10 mouse cellular contexts compared by ENCODE assay signal in genomic region chrX:103694381-103694780, GRCm38 (mm10).
DNase-seq lines count a peak whose midpoint lies in the region; ATAC-seq and TF ChIP-seq lines count a peak whose summit lies in the region.
"Had no signal": no experiment of that assay in that cellular context is flagged by ENCODE, and none has a peak within 500 bp of the region (broad histone marks: within the 10 kb centered on the region; RNA-seq: fewer than 3 reads in every experiment).

No protein-coding gene starts in this region.

- in situ Hi-C loops in ES-E14 (cut with MboI; ENCODE audit: low sequenced_read_pairs in 2 of 2, unreplicated experiment in 2 of 2), result no loop called here

- intact Hi-C loops in heart, postnatal 14 days (cut with DNase I), result no loop called here

- no peak for DNase-seq in heart, postnatal 14 days
- no peak for DNase-seq in ES-E14 (ENCODE audit: low read depth, low spot score)
- no peak for DNase-seq in hindbrain, embryonic 11.5 days (ENCODE audit: low spot score)
- no peak for DNase-seq in frontal cortex, adult 2 months (ENCODE audit: extremely low spot score in 1 of 2, low spot score in 1 of 2)
- DNase-seq in lung, postnatal 0 days (ENCODE audit: low spot score), result no peak
- DNase-seq in frontal cortex, postnatal 14 days (ENCODE audit: low spot score in 2 of 2), result no peak
- DNase-seq: kidney, adult 11 months; thymus, postnatal 14 days had no signal

- H3K9ac ChIP-seq in heart, embryonic 11.5 days (ENCODE audit: low read depth, low read length), result no peak overlapping the region
- H3K9ac ChIP-seq in ES-E14 (ENCODE audit: insufficient read depth, low read depth, low read length, poor library complexity, severe bottlenecking), result no peak overlapping the region
- no peak overlapping the region for H3K9ac ChIP-seq in hindbrain, embryonic 11.5 days (ENCODE audit: low read depth, low read length)
- H3K9ac ChIP-seq in liver, embryonic 16.5 days (ENCODE audit: low read depth, low read length), result no peak overlapping the region
- no peak overlapping the region for H3K9ac ChIP-seq in lung, postnatal 0 days (replicated peaks; ENCODE audit: low read depth)

- peak overlapping the region; percentile 71 for H3K4me2 ChIP-seq in heart, embryonic 11.5 days
- H3K4me2 ChIP-seq in hindbrain, embryonic 11.5 days (replicated peaks; ENCODE audit: low read depth, low read length), result peak overlapping the region; percentile 73; the same call in 1 of the 2 replicates
- peak overlapping the region; percentile 62; the same call in 1 of the 2 replicates for H3K4me2 ChIP-seq in liver, embryonic 16.5 days (ENCODE audit: low read depth, low read length)
- no peak overlapping the region for H3K4me2 ChIP-seq in lung, postnatal 0 days (replicated peaks; ENCODE audit: low read depth, low read length)

- ATAC-seq in heart, embryonic 11.5 days (replicated peaks; ENCODE audit: insufficient number of reproducible peaks, low FRiP score, low TSS enrichment), result no peak
- no peak for ATAC-seq in hindbrain, embryonic 11.5 days (ENCODE audit: low FRiP score)
- no peak for ATAC-seq in liver, embryonic 16.5 days (ENCODE audit: low read depth)
- no peak for ATAC-seq in lung, postnatal 0 days

- TF ChIP-seq CTCF in lung, postnatal 0 days (IDR thresholded peaks at IDR 0.05), result no peak

- no peak for TF ChIP-seq EP300 in lung, postnatal 0 days (IDR thresholded peaks at IDR 0.05)

- peaks cover 2% of the 10 kb centered on the region; the same call in 1 of the 2 replicates for H3K4me1 ChIP-seq in heart, embryonic 11.5 days (ENCODE audit: control insufficient read depth, insufficient read depth, low read length)
- H3K4me1 ChIP-seq in ES-E14 (ENCODE audit: control insufficient read depth in 2 of 2, insufficient read depth in 2 of 2, low read length in 2 of 2, poor library complexity in 1 of 2), result peaks cover 0 to 2% of the 10 kb centered on the region in 2 experiments; a peak in 1 of 4 replicates
- H3K4me1 ChIP-seq in hindbrain, embryonic 11.5 days (replicated peaks; ENCODE audit: control insufficient read depth, insufficient read depth, low read length), result no peaks in the 10 kb centered on the region
- H3K4me1 ChIP-seq in liver, embryonic 16.5 days (ENCODE audit: control insufficient read depth, low read depth, low read length), result no peaks in the 10 kb centered on the region
- H3K4me1 ChIP-seq in lung, postnatal 0 days (ENCODE audit: insufficient read depth, low read depth, low read length), result no peaks in the 10 kb centered on the region

- H3K4me3 ChIP-seq in heart, embryonic 11.5 days (ENCODE audit: low read depth, low read length), result peak overlapping the region; percentile 42; the same call in 1 of the 2 replicates
- H3K4me3 ChIP-seq in ES-E14 (ENCODE audit: insufficient read depth in 1 of 2, low read depth in 1 of 2, low read length in 2 of 2, poor library complexity in 1 of 2, severe bottlenecking in 1 of 2), result peak overlapping the region; percentile 56 to 75; a peak in 2 of 4 replicates
- no peak overlapping the region; the same call in 1 of the 2 replicates for H3K4me3 ChIP-seq in hindbrain, embryonic 11.5 days (ENCODE audit: low read depth, low read length)
- no peak overlapping the region for H3K4me3 ChIP-seq in liver, embryonic 16.5 days (ENCODE audit: low read depth, low read length)
- no peak overlapping the region for H3K4me3 ChIP-seq in lung, postnatal 0 days (ENCODE audit: low read depth, low read length)

- no peaks in the 10 kb centered on the region for H3K9me3 ChIP-seq in heart, embryonic 11.5 days (replicated peaks; ENCODE audit: control insufficient read depth, low read length)
- H3K9me3 ChIP-seq in ES-E14 (ENCODE audit: control insufficient read depth, insufficient read depth, low read depth, low read length), result no peaks in the 10 kb centered on the region
- no peaks in the 10 kb centered on the region for H3K9me3 ChIP-seq in hindbrain, embryonic 11.5 days (ENCODE audit: control insufficient read depth, low read length)
- no peaks in the 10 kb centered on the region for H3K9me3 ChIP-seq in liver, embryonic 16.5 days (replicated peaks; ENCODE audit: control insufficient read depth, low read length)
- H3K9me3 ChIP-seq in lung, postnatal 0 days (ENCODE audit: low read length), result no peaks in the 10 kb centered on the region

- no peak overlapping the region for H3K27ac ChIP-seq in heart, embryonic 11.5 days (ENCODE audit: low read depth, low read length)
- no peak overlapping the region for H3K27ac ChIP-seq in ES-E14 (ENCODE audit: insufficient read depth, low read depth, low read length, poor library complexity, severe bottlenecking)
- H3K27ac ChIP-seq in hindbrain, embryonic 11.5 days (ENCODE audit: low read depth, low read length), result no peak overlapping the region
- no peak overlapping the region for H3K27ac ChIP-seq in liver, embryonic 16.5 days (ENCODE audit: low read length)
- no peak overlapping the region for H3K27ac ChIP-seq in lung, postnatal 0 days (ENCODE audit: low read length)

- 19% methylated on average over 10 of the region's 10 CpGs for WGBS in heart, embryonic 11.5 days (ENCODE audit: insufficient replicate concordance)
- WGBS in hindbrain, embryonic 11.5 days, result 23% methylated on average over 10 of the region's 10 CpGs
- 36% methylated on average over 10 of the region's 10 CpGs for WGBS in liver, embryonic 16.5 days (ENCODE audit: insufficient replicate concordance)
- WGBS in lung, postnatal 0 days, result 34% methylated on average over 10 of the region's 10 CpGs

- no peaks in the 10 kb centered on the region for H3K36me3 ChIP-seq in heart, embryonic 11.5 days (ENCODE audit: control insufficient read depth, insufficient read depth, low read length)
- no peaks in the 10 kb centered on the region for H3K36me3 ChIP-seq in ES-E14 (ENCODE audit: control insufficient read depth, insufficient read depth, low read length, poor library complexity, severe bottlenecking)
- no peaks in the 10 kb centered on the region for H3K36me3 ChIP-seq in hindbrain, embryonic 11.5 days (ENCODE audit: control insufficient read depth, insufficient read depth, low read length)
- no peaks in the 10 kb centered on the region for H3K36me3 ChIP-seq in liver, embryonic 16.5 days (ENCODE audit: control insufficient read depth, insufficient read depth)
- no peaks in the 10 kb centered on the region for H3K36me3 ChIP-seq in lung, postnatal 0 days (ENCODE audit: insufficient read depth, low read length)

- H3K27me3 ChIP-seq in heart, embryonic 11.5 days (ENCODE audit: control insufficient read depth, insufficient read depth, low read length), result peaks cover 66% of the 10 kb centered on the region
- H3K27me3 ChIP-seq in hindbrain, embryonic 11.5 days (ENCODE audit: control insufficient read depth, insufficient read depth, low read length), result peaks cover 57% of the 10 kb centered on the region
- H3K27me3 ChIP-seq in liver, embryonic 16.5 days (ENCODE audit: control insufficient read depth, insufficient read depth, low read depth, low read length), result peaks cover 39% of the 10 kb centered on the region
- H3K27me3 ChIP-seq in lung, postnatal 0 days (replicated peaks; ENCODE audit: insufficient read depth, low read length), result peaks cover 3% of the 10 kb centered on the region; the same call in 1 of the 2 replicates

TF ChIP-seq in ES-E14, 5 proteins besides CTCF, POLR2A, EP300 and RAD21:
- TF ChIP-seq ZNF384 (IDR thresholded peaks at IDR 0.05; ENCODE audit: low read depth, low read length), result no peak
- TF ChIP-seq HCFC1 (IDR thresholded peaks at IDR 0.05; ENCODE audit: borderline replicate concordance, insufficient read depth, low read length), result no peak
- no peak for TF ChIP-seq MAFK (IDR thresholded peaks at IDR 0.05; ENCODE audit: insufficient read depth, low read depth, low read length)
- TF ChIP-seq ZC3H11A (IDR thresholded peaks at IDR 0.05; ENCODE audit: borderline replicate concordance, low read depth, low read length), result no peak
- TF ChIP-seq CHD2 (IDR thresholded peaks at IDR 0.05; ENCODE audit: low read depth, low read length), result no peak
TF ChIP-seq in ES-E14: peak in this region for 0.

Comparison
In these comparisons a context has a peak if more than half of its experiments do, and no peak if none do; other contexts are left out.
1. H3K4me3 ChIP-seq: peak in heart, embryonic 11.5 days (single experiment) and ES-E14 (2 of 2); none in hindbrain, embryonic 11.5 days (single experiment), liver, embryonic 16.5 days (single experiment) and lung, postnatal 0 days (single experiment).